Mouse (Mus musculus) lung, postnatal 36 days (tissue): ENCODE measurements around the gene Pih1d1.
"Not testable (repeated sequence)": the region's sequence is repeated elsewhere in the genome, so short reads cannot be mapped to it uniquely, and the experiment has no call there.

Experiments
- DNase-seq: peaks from one replicate; pipeline ENCODE4 v3.0.0; 2022; ENCODE audit warnings: mixed read lengths

The Pih1d1 gene

GRCm38 (mm10) chr7:45154096-45154992, at the start of gene Pih1d1, which contains the start of gene Aldh16a1:
TSS of gene Pih1d1 (plus strand) at chr7:45154303.
TSS of gene Aldh16a1 (minus strand) at chr7:45154584.
- peak; percentile 99 for DNase-seq

- no peak for DNase-seq
Observed at GRCm38 (mm10) chr7:45104941-45105340, 49.2 kb upstream of the Pih1d1 start.

- DNase-seq = no peak
Observed at GRCm38 (mm10) chr7:45105491-45105890, 48.6 kb upstream of the Pih1d1 start.

- no peak for DNase-seq
Observed at GRCm38 (mm10) chr7:45106441-45106840, 47.7 kb upstream of the Pih1d1 start.

- no peak for DNase-seq
Observed at GRCm38 (mm10) chr7:45107052-45107645, 47.0 kb upstream of the Pih1d1 start.

GRCm38 (mm10) chr7:45110089-45110488, 44.0 kb upstream of the Pih1d1 start:
- not testable (repeated sequence) for DNase-seq

- no peak for DNase-seq
Observed at GRCm38 (mm10) chr7:45111940-45112339, 42.2 kb upstream of the Pih1d1 start.

GRCm38 (mm10) chr7:45112529-45112928, 41.6 kb upstream of the Pih1d1 start:
- DNase-seq = no peak

GRCm38 (mm10) chr7:45113476-45113875, 40.6 kb upstream of the Pih1d1 start:
- DNase-seq = no peak

- no peak for DNase-seq
Observed at GRCm38 (mm10) chr7:45117566-45117965, 36.5 kb upstream of the Pih1d1 start.

GRCm38 (mm10) chr7:45118336-45118735, 35.8 kb upstream of the Pih1d1 start:
- DNase-seq = no peak

- no peak for DNase-seq
Observed at GRCm38 (mm10) chr7:45119780-45120709, 34.1 kb upstream of the Pih1d1 start.

GRCm38 (mm10) chr7:45121404-45121803, 32.7 kb upstream of the Pih1d1 start:
- DNase-seq = peak; percentile 86

- DNase-seq = no peak
Observed at GRCm38 (mm10) chr7:45121966-45122365, 32.1 kb upstream of the Pih1d1 start.

GRCm38 (mm10) chr7:45122561-45123185, 31.4 kb upstream of the Pih1d1 start:
- no peak for DNase-seq

- peak; percentile 57 for DNase-seq
Observed at GRCm38 (mm10) chr7:45123186-45123570, 30.9 kb upstream of the Pih1d1 start.

- DNase-seq = peak; percentile 100
Observed at GRCm38 (mm10) chr7:45124224-45125143, 29.6 kb upstream of the Pih1d1 start, which contains the start of gene Rps11. TSS of gene Rps11 (minus strand) at chr7:45124439.

GRCm38 (mm10) chr7:45125144-45125600, 28.9 kb upstream of the Pih1d1 start:
- DNase-seq = peak; percentile 50

GRCm38 (mm10) chr7:45125649-45126048, 28.5 kb upstream of the Pih1d1 start:
- DNase-seq = not testable (repeated sequence)

- DNase-seq = no peak
Observed at GRCm38 (mm10) chr7:45126147-45126843, 27.8 kb upstream of the Pih1d1 start.
